Mouse (Mus musculus): ENCODE results near the gene 1700016D06Rik. TPM values are rescaled to one million over a fixed set of nuclear protein-coding genes. Genes with fewer than 3 reads are reported as not detected.

The 1700016D06Rik gene
- polyA plus RNA-seq (2011; ENCODE audit: insufficient read depth, insufficient read length, low replicate concordance, missing spikeins): not detected in 2 replicates

DNA sequence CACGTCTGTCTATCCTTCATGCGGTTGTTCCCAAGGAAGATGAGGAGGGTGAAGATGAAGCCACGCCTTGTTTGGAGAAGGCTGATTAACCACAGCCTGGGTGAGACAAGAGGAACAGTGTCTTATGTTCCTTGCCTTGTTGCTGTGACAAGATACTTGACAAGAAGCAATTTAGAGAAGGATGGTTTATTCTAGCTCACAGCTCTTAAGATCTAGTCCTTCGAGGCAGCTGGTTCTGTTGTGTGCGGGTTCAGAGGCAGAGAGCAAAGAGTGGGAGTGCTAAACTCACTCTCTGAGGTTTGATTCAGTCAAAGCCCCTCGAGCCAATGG lies at the start of gene 1700016D06Rik:
Gene 1700016D06Rik (minus strand): TSS at position 31 of the 330 bp plus-strand sequence.
- no peaks in the 10 kb centered on the region; the same call in 1 of the 2 replicates for H3K4me1 ChIP-seq (ENCODE audit: control insufficient read depth, insufficient read depth, low read length)
- TF ChIP-seq POLR2A (IDR thresholded peaks at IDR 0.05; ENCODE audit: borderline replicate concordance, control insufficient read depth, low read depth, low read length) (no peak), CTCF (IDR thresholded peaks at IDR 0.05; ENCODE audit: control insufficient read depth, insufficient read depth, low read length) (no peak)
- WGBS: 38% methylated on average over 6 of the region's 6 CpGs
- no peak within 1 kb of the TSS for H3K4me3 ChIP-seq (replicated peaks; ENCODE audit: control insufficient read depth, low read depth, low read length)
- no peak within 1 kb of the TSS for H3K27ac ChIP-seq (ENCODE audit: control insufficient read depth, insufficient read depth, low read depth, low read length, poor library complexity)

DNA sequence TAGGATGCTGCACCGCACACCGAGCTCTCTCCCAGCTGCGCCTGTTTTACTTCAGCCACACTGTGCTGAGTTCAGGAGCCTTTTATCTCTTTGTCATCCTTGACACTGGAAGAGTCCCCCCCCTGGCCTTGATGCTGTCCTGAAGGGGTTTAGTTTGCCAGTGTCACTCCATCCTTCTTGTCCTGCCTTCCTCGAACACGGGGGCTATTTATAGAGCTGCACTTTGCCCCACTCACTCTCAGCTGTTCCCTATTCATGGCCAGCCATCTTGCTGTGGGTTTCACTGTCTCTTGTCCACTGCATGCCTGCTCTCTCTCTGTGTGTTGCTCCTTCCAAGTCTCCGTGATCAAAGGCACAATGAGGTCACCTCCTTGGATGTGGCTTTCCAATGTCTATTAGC lies 48.6 kb upstream of the 1700016D06Rik start:
- Histone ChIP-seq H3K4me3 (replicated peaks; ENCODE audit: control insufficient read depth, low read depth, low read length) (no peak overlapping the region), H3K27ac (ENCODE audit: control insufficient read depth, insufficient read depth, low read depth, low read length, poor library complexity) (no peak overlapping the region), H3K4me1 (ENCODE audit: control insufficient read depth, insufficient read depth, low read length) (no peaks in the 10 kb centered on the region)
- 63% methylated on average over 6 of the region's 6 CpGs for WGBS
- no peak for TF ChIP-seq POLR2A (IDR thresholded peaks at IDR 0.05; ENCODE audit: borderline replicate concordance, control insufficient read depth, low read depth, low read length)
- TF ChIP-seq CTCF (IDR thresholded peaks at IDR 0.05; ENCODE audit: control insufficient read depth, insufficient read depth, low read length): no peak

DNA sequence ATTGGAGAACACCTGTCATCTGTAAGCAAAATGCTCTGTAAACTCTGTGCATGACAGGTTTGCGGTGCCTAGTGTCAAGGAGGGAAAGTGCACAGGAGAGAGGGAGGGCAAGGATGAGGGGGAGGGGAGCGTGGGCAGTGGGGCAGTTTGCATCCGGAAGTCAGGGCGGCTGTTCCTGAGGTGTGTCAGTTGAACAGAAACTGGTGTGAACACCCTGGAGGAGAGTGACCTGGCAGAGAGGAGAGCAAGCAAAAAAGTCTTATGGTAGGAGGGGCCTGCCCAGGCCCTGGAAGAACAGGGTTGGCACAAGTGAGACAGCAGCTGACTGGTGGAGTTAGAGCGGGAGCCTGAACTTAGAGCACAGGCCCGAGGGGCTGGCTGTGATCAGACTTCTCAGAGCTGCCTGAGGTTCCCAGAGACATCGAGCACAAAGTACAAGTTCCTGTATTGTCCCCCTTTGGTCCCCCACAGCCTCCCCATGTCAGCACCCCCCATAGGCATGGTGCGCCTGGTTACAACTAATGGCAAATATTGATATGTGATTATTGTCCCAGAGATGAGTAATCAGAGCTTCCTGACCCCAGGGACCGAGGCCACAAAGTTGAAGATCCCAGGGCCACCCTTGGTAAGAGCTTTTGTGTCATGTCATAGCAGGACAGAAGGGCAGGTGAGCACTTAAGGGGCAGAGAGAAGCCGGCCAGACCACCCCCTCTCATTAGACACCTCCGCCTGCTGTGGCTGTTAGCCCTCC lies 46.2 kb upstream of the 1700016D06Rik start:
- no peak for TF ChIP-seq POLR2A (IDR thresholded peaks at IDR 0.05; ENCODE audit: borderline replicate concordance, control insufficient read depth, low read depth, low read length)
- no peak for TF ChIP-seq CTCF (IDR thresholded peaks at IDR 0.05; ENCODE audit: control insufficient read depth, insufficient read depth, low read length)
- Histone ChIP-seq H3K27ac (ENCODE audit: control insufficient read depth, insufficient read depth, low read depth, low read length, poor library complexity) (no peak overlapping the region), H3K4me1 (ENCODE audit: control insufficient read depth, insufficient read depth, low read length) (no peaks in the 10 kb centered on the region), H3K4me3 (replicated peaks; ENCODE audit: control insufficient read depth, low read depth, low read length) (no peak overlapping the region)
- WGBS: 73% methylated on average over 11 of the region's 11 CpGs

DNA sequence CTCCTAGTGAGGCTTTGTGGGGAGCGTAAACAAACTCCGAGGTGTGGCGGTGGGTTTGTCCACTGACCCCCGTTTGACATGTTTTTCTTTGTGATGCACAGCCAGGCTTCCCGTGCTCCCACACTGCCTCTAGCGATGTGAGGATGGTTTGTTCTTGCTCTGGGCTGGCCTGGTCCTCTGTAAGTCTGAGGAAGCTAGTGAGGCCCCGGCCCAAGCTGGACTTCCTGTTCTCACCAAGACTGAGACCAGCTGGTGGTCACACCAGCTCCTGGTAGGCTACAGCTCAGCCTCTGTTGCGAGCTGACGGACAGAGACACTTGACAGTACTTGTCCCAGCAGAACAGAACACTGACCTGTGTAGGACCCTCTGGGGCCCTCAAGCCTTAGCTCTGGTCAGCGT lies 42.7 kb upstream of the 1700016D06Rik start:
- H3K27ac ChIP-seq (ENCODE audit: control insufficient read depth, insufficient read depth, low read depth, low read length, poor library complexity): no peak overlapping the region
- WGBS: 60% methylated on average over 10 of the region's 10 CpGs
- H3K4me1 ChIP-seq (ENCODE audit: control insufficient read depth, insufficient read depth, low read length): no peaks in the 10 kb centered on the region
- no peak overlapping the region for H3K4me3 ChIP-seq (replicated peaks; ENCODE audit: control insufficient read depth, low read depth, low read length)
- TF ChIP-seq POLR2A (IDR thresholded peaks at IDR 0.05; ENCODE audit: borderline replicate concordance, control insufficient read depth, low read depth, low read length): no peak
- no peak for TF ChIP-seq CTCF (IDR thresholded peaks at IDR 0.05; ENCODE audit: control insufficient read depth, insufficient read depth, low read length)

DNA sequence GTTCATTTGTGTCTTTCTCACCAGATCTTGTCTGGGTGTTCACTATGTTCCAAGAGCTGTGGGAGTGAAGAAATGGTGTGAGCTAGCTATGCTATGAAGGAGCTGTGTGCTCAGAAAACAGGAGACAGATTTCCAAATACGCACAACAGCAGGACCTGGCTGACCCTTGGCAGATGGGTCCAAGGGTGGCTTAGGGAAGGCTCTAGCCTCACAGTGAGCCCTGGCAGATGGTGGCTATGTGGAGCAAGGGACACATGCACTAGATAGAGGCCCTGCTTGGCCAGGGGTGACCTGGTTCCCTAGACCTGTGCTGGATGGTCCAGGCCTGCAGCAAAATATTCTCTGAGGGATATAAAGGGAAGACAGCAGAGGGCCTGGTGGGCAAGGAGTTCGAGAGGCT lies 40.0 kb upstream of the 1700016D06Rik start:
- WGBS: 84% methylated on average over 2 of the region's 2 CpGs
- Histone ChIP-seq H3K4me1 (ENCODE audit: control insufficient read depth, insufficient read depth, low read length) (no peaks in the 10 kb centered on the region), H3K4me3 (replicated peaks; ENCODE audit: control insufficient read depth, low read depth, low read length) (no peak overlapping the region), H3K27ac (ENCODE audit: control insufficient read depth, insufficient read depth, low read depth, low read length, poor library complexity) (no peak overlapping the region)
- TF ChIP-seq CTCF (IDR thresholded peaks at IDR 0.05; ENCODE audit: control insufficient read depth, insufficient read depth, low read length): no peak
- no peak for TF ChIP-seq POLR2A (IDR thresholded peaks at IDR 0.05; ENCODE audit: borderline replicate concordance, control insufficient read depth, low read depth, low read length)

DNA sequence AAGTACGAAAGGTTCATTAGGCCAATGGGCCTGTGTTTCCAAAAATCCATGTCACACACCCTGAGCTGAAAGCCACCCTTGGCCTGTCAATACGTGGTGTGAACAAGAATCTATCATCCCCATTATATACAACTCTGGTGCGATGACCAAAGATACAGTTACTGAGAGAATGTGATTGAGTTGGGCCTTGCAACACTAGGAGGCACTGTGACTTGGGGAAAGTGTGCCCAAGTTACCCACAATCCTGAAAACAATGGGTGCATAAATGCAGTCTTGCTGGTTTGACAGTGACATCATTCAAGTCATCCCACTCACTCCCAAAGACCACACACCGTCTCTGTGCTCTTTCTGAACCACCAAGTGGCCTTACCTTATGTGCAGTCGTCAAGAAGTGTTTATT lies 38.2 kb upstream of the 1700016D06Rik start:
- no peak overlapping the region for H3K27ac ChIP-seq (ENCODE audit: control insufficient read depth, insufficient read depth, low read depth, low read length, poor library complexity)
- TF ChIP-seq CTCF (IDR thresholded peaks at IDR 0.05; ENCODE audit: control insufficient read depth, insufficient read depth, low read length) (no peak), POLR2A (IDR thresholded peaks at IDR 0.05; ENCODE audit: borderline replicate concordance, control insufficient read depth, low read depth, low read length) (no peak)
- WGBS: 69% methylated on average over 5 of the region's 5 CpGs
- H3K4me1 ChIP-seq (ENCODE audit: control insufficient read depth, insufficient read depth, low read length): no peaks in the 10 kb centered on the region
- H3K4me3 ChIP-seq (replicated peaks; ENCODE audit: control insufficient read depth, low read depth, low read length): no peak overlapping the region

DNA sequence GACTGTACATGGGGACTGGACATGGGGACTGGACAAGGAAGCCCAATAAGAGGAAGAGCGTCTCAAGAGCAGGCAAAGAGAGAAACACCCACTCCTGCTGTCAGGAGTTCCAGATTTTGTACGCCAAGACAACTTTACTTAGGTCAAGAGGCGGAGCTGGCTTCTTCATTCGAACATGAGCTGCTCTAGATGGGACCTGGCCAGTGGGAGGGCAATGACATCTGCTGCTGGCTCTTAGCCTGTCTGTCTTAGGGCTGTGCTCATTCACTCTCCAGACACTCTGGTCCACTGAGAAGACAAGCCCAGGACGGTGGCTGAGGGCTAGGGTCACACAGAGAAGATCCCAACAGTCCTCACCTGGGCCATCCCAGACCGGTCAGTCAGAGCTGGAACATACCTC lies 36.2 kb upstream of the 1700016D06Rik start:
- 80% methylated on average over 6 of the region's 6 CpGs for WGBS
- Histone ChIP-seq H3K27ac (ENCODE audit: control insufficient read depth, insufficient read depth, low read depth, low read length, poor library complexity) (no peak overlapping the region), H3K4me1 (ENCODE audit: control insufficient read depth, insufficient read depth, low read length) (no peaks in the 10 kb centered on the region), H3K4me3 (replicated peaks; ENCODE audit: control insufficient read depth, low read depth, low read length) (no peak overlapping the region)
- TF ChIP-seq POLR2A (IDR thresholded peaks at IDR 0.05; ENCODE audit: borderline replicate concordance, control insufficient read depth, low read depth, low read length): no peak
- no peak for TF ChIP-seq CTCF (IDR thresholded peaks at IDR 0.05; ENCODE audit: control insufficient read depth, insufficient read depth, low read length)

DNA sequence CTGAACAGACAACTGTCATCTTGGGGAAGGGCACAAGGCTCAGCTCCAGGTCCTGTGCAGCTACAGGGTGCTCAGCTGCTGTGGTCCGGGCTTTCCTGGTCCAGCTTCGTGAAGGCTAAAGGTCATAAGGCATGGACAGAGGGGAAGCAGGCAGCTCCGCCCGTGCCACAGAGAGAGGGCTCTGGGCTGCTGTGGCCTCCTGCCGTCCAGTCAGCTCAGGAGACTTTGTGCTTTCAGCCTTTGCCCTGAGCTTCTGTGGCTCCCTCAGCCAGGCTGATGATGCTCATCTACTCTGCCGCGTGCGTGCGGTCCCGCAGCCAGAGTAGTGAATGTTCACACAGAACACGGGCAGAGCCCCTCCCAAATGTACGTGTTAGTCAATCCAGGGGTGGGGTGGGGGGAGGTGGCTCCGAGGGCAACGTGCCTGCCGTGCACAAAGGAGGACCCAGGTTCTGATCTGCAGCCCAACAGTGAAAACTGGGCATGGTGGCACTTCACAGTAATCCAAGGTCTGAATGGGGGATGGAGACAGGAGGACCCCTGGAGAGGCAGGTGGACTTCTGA lies 34.9 kb upstream of the 1700016D06Rik start:
- TF ChIP-seq CTCF (IDR thresholded peaks at IDR 0.05; ENCODE audit: control insufficient read depth, insufficient read depth, low read length): no peak
- TF ChIP-seq POLR2A (IDR thresholded peaks at IDR 0.05; ENCODE audit: borderline replicate concordance, control insufficient read depth, low read depth, low read length): no peak
- 78% methylated on average over 15 of the region's 15 CpGs for WGBS
- Histone ChIP-seq H3K4me1 (ENCODE audit: control insufficient read depth, insufficient read depth, low read length) (no peaks in the 10 kb centered on the region), H3K4me3 (replicated peaks; ENCODE audit: control insufficient read depth, low read depth, low read length) (no peak overlapping the region), H3K27ac (ENCODE audit: control insufficient read depth, insufficient read depth, low read depth, low read length, poor library complexity) (no peak overlapping the region)

Data from bone marrow, adult 2 months (tissue).